Mouse (Mus musculus) myocyte (in vitro differentiated cells): ENCODE results near the gene Gpr174. TPM values are rescaled to one million over a fixed set of nuclear protein-coding genes. Genes with fewer than 3 reads are reported as not detected.

Experiments used
- H3K27me3 ChIP-seq: one replicate; pipeline ENCODE4 v1.6.1; 2011; ENCODE audit not compliant: control insufficient read depth, insufficient read depth, insufficient read length
- H3K36me3 ChIP-seq: one replicate; pipeline ENCODE4 v1.6.1; 2011; ENCODE audit not compliant: control insufficient read depth, insufficient read depth
- H3K4me2 ChIP-seq: one replicate; pipeline ENCODE4 v1.6.1; 2011; ENCODE audit warnings: low read depth, control low read depth
- H3K4me3 ChIP-seq: one replicate; pipeline ENCODE4 v1.5.1; 2011; ENCODE audit warnings: mild to moderate bottlenecking, control low read depth, moderate library complexity
- H3K79me2 ChIP-seq: one replicate; pipeline ENCODE4 v1.6.1; 2011; ENCODE audit not compliant: control insufficient read depth, insufficient read depth
- H3ac ChIP-seq: one replicate; pipeline ENCODE4 v1.6.1; 2011; ENCODE audit not compliant: control insufficient read depth, insufficient read length
- CEBPB ChIP-seq: IDR thresholded peaks from 2 replicates; pipeline ENCODE4 v1.6.1; 2011; ENCODE audit warnings: mild to moderate bottlenecking, moderate library complexity; ENCODE audit not compliant: poor library complexity, insufficient read depth, severe bottlenecking
- E2F4 ChIP-seq: IDR thresholded peaks from one replicate; pipeline ENCODE4 v1.6.1; 2011; ENCODE audit warnings: mild to moderate bottlenecking, control low read depth, moderate library complexity; ENCODE audit not compliant: insufficient read depth
- MAX ChIP-seq: IDR thresholded peaks from one replicate; pipeline ENCODE4 v1.6.1; 2011; ENCODE audit warnings: low read depth, mild to moderate bottlenecking, control low read depth
- MYOD1 ChIP-seq, 3 experiments: IDR thresholded peaks; one replicate each; pipeline ENCODE4 v1.6.1; 2011; ENCODE audit warnings: control low read depth in 2 of 3, low read depth in 2 of 3, mild to moderate bottlenecking in 2 of 3, moderate library complexity in 1 of 3; ENCODE audit not compliant: insufficient read length in 2 of 3, control insufficient read depth in 1 of 3
- MYOG ChIP-seq, 3 experiments: IDR thresholded peaks; one replicate each; pipeline ENCODE4 v1.6.1; 2011; ENCODE audit warnings: control low read depth in 2 of 3, low read depth in 2 of 3, mild to moderate bottlenecking in 2 of 3; ENCODE audit not compliant: insufficient read length in 2 of 3, control insufficient read depth in 1 of 3, insufficient read depth in 1 of 3
- POLR2A ChIP-seq: IDR thresholded peaks from one replicate; pipeline ENCODE4 v1.6.1; 2011; ENCODE audit warnings: low read depth, mild to moderate bottlenecking, control low read depth, moderate library complexity; ENCODE audit not compliant: insufficient read length
- POLR2AphosphoS2 ChIP-seq: IDR thresholded peaks from one replicate; pipeline ENCODE4 v1.6.1; 2011; ENCODE audit warnings: low read depth, control low read depth; ENCODE audit not compliant: insufficient read length
- REST ChIP-seq: IDR thresholded peaks from one replicate; pipeline ENCODE4 v1.6.1; 2011; ENCODE audit warnings: mild to moderate bottlenecking, control low read depth, moderate library complexity; ENCODE audit not compliant: insufficient read depth, insufficient read length
- SRF ChIP-seq: IDR thresholded peaks from one replicate; pipeline ENCODE4 v1.6.1; 2011; ENCODE audit warnings: low read depth; ENCODE audit not compliant: control insufficient read depth, insufficient read length
- TCF12 ChIP-seq: IDR thresholded peaks from one replicate; pipeline ENCODE4 v1.6.1; 2011; ENCODE audit warnings: mild to moderate bottlenecking, control low read depth; ENCODE audit not compliant: poor library complexity, insufficient read depth, severe bottlenecking
- TCF3 ChIP-seq: IDR thresholded peaks from one replicate; pipeline ENCODE4 v1.6.1; 2011; ENCODE audit warnings: low read depth, control low read depth; ENCODE audit not compliant: insufficient read length
- USF1 ChIP-seq: IDR thresholded peaks from one replicate; pipeline ENCODE4 v1.6.1; 2011; ENCODE audit warnings: low read depth, mild to moderate bottlenecking, control low read depth, moderate library complexity
- polyA plus RNA-seq: library from polyadenylated mRNA; unstranded; fragments of >200 nt; fragmentation: generic; extraction: Trizol; gene quantifications from one replicate; pipeline ENCODE4 v1.2.1, GENCODE M21; 2012; ENCODE audit warnings: missing spikeins

Gene Gpr174
- polyA plus RNA-seq, 1 experiment = not detected

GRCm38 (mm10) chrX:107336609-107337008, 80.9 kb downstream of the Gpr174 start:
- Histone ChIP-seq H3K4me3 (no peak overlapping the region), H3K4me2 (no peak overlapping the region), H3ac (no peak overlapping the region), H3K27me3 (no peaks in the 10 kb centered on the region), H3K79me2 (no peaks in the 10 kb centered on the region), H3K36me3 (no peaks in the 10 kb centered on the region)
- TF ChIP-seq REST = no peak
- no peak for TF ChIP-seq POLR2A
- no peak for TF ChIP-seq MYOG (IDR thresholded peaks at IDR 0.05; ENCODE audit: control insufficient read depth in 1 of 3, insufficient read depth in 1 of 3, insufficient read length in 2 of 3, low read depth in 2 of 3)
- TF ChIP-seq TCF12 = no peak
- no peak for TF ChIP-seq MAX
- TF ChIP-seq CEBPB = no peak

DNA sequence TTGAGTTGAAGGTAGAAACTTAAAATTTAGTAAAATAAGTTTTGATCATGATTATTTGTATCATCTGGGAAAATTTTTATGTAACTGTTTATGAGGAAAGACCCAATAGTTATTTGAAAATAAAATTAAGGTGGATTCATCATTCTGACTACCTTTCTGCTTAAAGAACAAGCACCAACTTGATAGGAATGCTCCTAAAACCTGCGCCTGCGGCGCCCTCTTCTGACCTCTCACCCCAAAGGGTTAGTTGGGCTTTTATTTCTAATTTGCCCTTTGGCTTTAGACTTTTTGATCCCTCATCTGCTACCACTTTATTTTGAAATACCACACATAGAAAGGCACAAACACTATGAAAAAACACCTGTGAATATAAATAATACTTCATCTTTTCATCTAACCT, 86.3 kb downstream of the Gpr174 start:
- H3ac ChIP-seq = no peak overlapping the region
- TF ChIP-seq POLR2A (no peak), MAX (no peak), MYOD1 (IDR thresholded peaks at IDR 0.05; ENCODE audit: control insufficient read depth in 1 of 3, insufficient read length in 2 of 3, low read depth in 2 of 3) (no peak), CEBPB (no peak), SRF (no peak), TCF3 (no peak), TCF12 (no peak), USF1 (no peak), MYOG (IDR thresholded peaks at IDR 0.05; ENCODE audit: control insufficient read depth in 1 of 3, insufficient read depth in 1 of 3, insufficient read length in 2 of 3, low read depth in 2 of 3) (no peak), E2F4 (no peak), POLR2AphosphoS2 (no peak)
- no peak overlapping the region for H3K4me2 ChIP-seq

More for the DNA sequence above, 86.3 kb downstream of the Gpr174 start:
- Histone ChIP-seq H3K36me3 (no peaks in the 10 kb centered on the region), H3K79me2 (no peaks in the 10 kb centered on the region), H3K4me3 (no peak overlapping the region), H3K27me3 (no peaks in the 10 kb centered on the region)

Other genes starting within 250 kb of the Gpr174 start
- gene P2ry10, start 167.4 kb upstream of the Gpr174 start, polyA plus RNA-seq = not detected
- gene P2ry10b, start 107.0 kb upstream of the Gpr174 start, polyA plus RNA-seq = 1.4 TPM
- 1.3 TPM for gene Itm2a, start 147.5 kb downstream of the Gpr174 start, polyA plus RNA-seq